Mouse (Mus musculus): Measurements from ENCODE around the gene Rab11b.

DNA sequence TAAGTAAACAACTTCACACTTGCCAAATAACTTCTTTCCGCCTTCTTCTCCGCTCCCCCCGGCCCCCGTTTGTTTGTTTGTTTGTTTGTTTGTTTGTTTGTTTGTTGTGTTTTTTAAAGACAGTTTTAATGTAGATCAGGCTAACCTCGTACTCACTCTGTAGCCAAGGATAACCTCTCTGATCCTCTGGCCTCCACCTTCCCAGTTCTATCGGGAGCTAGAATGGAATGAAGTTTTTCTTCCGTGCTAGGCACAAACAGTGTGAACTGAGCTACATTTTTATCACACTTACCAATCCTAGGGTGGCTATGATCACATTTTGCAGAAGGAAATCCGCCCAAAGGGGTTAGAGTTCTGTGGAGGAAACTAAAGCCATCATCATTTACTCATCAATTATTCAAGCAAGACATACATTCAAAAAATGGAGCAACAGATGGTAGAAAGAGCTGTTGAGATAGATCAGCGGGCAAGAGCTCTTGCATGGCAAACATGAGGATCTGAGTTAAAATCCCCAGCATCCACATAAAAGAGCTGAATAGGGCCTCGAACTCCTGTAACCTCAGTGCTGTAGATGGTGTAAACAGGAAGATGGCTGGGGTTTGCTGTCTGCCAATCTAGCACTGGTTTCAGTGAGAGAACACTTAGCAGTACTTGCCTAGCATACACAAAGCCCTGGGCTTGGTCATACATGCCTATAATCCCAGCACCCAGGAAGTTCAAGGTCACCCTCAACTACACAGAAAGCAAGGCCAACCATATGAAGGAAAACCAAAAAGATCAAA is 41.2 kb downstream of the Rab11b start:
- TF ChIP-seq POLR2A (IDR thresholded peaks at IDR 0.05; ENCODE audit: borderline replicate concordance, extremely low read depth, insufficient read depth, insufficient read length, poor library complexity, severe bottlenecking), result no peak
- TF ChIP-seq CTCF (IDR thresholded peaks at IDR 0.05; ENCODE audit: borderline replicate concordance, extremely low read depth, insufficient read depth, insufficient read length), result no peak
